Mouse (Mus musculus) hematopoietic stem cell, adult 5-6 weeks (primary cell): ENCODE measurements around the gene Chst11. TPM values are rescaled to one million over a fixed set of nuclear protein-coding genes. Genes with fewer than 3 reads are reported as not detected.

Experiments used
- ATAC-seq, 2 experiments: fragments of 125-278 bp in 1 of 2; replicated peaks in 1 of 2; 2 replicates each; pipeline ENCODE4 v1.8.0; 2016 to 2017; ENCODE audit warnings: inconsistent platforms in 2 of 2, mild to moderate bottlenecking in 2 of 2, moderate number of reproducible peaks in 2 of 2, low read depth in 1 of 2, moderate TSS enrichment in 1 of 2; ENCODE audit not compliant: low FRiP score in 2 of 2, poor library complexity in 2 of 2, severe bottlenecking in 2 of 2, insufficient read depth in 1 of 2, low TSS enrichment in 1 of 2
- total RNA-seq: library from RNA; stranded (forward); fragments of 172-1452, 232-1000 nt; gene quantifications from 2 replicates; pipeline ENCODE4 v1.2.3, GENCODE M21; 2017

Chst11 gene
- total RNA-seq, 1 experiment from 2014 or later: 27.1 TPM

DNA sequence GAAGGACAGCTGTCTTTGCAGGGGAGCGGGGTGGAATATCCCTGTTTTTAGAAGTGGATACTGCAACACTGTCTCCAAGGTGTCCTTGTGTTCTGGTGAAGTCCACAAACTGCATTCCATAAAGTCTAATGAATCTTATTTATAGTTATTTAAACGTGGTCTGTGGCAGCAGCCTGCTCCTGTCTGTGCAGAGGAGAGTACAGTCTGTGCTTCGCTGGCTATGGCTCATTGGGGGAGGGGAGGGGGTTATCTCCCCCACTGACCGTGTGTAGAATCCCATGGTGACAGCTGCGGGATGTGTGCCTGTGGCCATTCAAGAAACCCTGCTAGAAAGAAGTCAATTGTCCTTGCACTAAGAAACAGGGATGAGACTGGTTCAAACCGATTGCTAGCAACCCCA lies 206.7 kb downstream of the Chst11 start:
- no peak for ATAC-seq

- ATAC-seq: peak; percentile 59 to 78; a peak in 3 of 4 replicates
Measured at GRCm38 (mm10) chr10:83197690-83198336, 212.5 kb downstream of the Chst11 start.

DNA sequence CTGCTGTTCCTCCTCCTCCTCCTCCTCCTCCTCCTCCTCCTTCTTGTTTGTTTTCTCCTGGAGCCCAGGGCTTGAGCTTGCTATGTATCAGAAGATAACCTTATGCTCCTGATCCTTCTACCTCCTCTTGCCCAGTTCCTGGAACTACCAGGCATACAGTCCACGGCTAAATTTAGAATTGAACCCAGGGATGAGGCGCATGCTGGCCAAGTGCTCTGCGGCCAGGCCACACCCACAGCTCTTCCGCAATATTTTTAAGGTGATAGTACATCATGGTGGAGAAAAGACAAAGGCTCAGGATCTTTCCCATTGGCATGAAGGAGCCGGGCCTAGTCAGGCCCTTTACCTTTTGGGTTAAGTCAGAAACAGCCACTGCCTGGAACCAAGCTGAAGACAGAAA lies 213.4 kb downstream of the Chst11 start:
- no peak for ATAC-seq

- no peak for ATAC-seq
Measured at GRCm38 (mm10) chr10:83199290-83199689, 214.0 kb downstream of the Chst11 start.

DNA sequence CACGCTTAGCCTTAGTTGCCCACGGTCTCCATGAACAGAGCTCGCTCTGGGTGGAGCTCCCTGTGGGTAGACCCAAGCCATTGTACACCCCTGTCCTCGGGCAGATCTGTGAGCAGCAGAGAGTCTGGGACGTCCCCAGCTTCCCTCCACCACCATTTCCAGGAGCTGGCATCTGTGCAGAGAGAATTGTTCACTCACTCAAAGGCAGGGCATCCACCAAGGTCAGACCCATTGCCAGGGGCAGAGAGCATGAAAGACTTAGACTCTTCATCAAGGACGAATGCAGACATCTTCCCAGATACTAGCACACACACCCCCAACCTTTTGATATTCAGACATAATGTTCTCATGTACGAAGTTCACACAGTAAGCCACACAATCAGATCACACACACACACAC lies 216.2 kb downstream of the Chst11 start:
- ATAC-seq: no peak

DNA sequence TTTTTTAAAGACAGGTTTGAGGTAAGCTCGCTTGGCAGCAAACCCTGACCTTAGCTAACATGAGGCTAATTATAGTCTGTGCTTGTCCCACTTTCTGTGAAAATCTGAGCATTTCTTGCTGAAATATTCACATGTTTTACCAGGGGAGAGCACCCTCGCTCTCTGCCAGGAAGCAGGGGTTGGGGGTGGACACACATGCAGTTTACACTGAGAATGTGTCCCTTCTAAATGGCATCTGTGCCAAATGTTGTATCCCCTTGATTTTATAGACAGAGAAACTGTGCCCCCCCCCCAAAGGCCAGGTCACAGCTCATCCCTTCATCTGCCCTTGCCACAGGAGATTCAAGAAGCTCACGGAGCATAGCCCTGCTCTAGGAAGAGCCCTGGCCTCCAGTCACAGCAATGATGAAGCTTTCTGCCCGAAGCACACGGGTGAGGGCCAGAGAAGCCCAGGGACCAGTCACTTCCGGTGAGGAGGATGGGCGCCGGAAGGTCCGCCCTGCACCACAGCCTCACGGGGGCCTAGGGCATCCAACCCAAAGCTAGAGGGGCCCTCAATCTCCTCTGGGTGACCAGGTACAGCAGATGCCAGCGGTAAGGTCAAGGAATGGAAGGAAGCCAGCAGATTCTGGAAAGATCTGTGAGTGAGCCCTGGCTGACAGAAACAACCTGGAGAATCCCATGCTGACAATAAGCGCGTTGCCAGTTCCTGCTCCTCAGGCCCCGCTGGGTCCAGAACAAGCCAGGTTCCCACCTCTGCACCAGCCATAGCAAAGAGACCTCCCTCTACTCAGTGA lies 217.8 kb downstream of the Chst11 start:
- no peak for ATAC-seq

DNA sequence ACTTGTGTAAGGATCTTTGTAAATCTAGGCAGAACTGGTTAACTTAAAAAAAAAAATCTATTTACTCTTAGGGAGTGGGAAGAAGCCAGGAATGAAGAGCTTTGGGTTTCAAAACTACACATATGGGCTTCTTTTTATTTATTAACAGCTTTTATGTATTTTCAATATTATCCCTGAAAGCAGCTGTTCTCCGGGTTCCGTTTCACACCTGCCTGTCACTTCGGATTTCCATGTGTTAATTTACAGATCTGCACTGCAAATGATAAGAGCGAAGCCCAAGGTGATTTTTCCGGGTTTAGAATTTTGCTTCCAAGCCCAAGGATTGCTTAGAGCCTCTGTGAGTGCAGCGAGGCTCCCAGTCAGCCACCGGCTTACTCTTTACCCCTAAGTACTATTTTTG lies 223.1 kb downstream of the Chst11 start:
- no peak for ATAC-seq

- no peak for ATAC-seq
Measured at GRCm38 (mm10) chr10:83209388-83209787, 224.1 kb downstream of the Chst11 start.

DNA sequence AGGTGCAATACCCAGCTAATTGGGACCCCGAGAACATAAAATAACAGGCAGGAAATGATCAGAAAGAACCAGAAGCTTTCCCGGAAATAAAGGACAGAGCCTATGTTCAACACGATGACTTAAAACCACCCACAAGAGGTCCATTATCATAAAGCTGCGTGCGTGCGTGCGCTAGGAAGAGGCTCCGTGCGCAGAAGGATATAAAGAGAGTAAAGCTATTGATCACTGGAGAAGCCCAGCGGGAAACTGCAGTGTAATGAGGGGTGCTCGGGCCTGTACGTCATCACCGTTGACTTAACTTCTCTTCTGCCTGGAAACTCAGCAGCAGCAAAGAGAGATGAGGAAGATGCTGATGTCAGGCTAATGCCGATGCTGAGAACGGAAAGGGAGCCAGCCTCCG lies 224.8 kb downstream of the Chst11 start:
- ATAC-seq: no peak

DNA sequence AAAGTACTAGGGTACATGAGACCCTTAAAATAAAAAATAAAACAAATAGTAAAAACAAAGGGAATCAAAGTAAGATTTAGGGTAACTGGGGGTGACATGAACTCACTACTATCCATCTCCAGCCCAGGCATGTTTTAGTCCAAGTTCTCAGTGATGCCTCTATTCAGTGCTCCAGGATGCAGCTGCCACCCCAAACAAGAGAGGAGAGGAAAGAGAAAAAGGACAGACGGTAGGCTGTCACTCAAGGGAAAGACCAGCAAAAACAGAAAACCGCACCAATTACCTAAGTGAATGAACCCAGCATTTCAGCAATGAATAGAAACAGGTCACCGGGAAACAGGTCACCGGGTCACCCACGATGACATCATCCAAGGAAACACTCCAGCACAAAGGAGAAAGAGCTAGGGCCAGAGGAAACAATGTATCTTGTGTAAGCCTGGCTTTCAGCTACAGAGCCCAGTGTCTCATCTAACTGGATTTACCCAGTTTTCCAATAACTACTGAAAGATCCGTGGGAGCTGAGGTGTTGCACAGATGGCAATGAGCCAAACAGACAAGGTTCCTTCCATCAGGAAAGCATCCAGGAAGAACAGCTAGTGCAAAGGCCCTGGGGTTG lies 225.8 kb downstream of the Chst11 start:
- ATAC-seq: no peak

GRCm38 (mm10) chr10:83212618-83213017 lies 227.3 kb downstream of the Chst11 start:
- ATAC-seq: no peak

- ATAC-seq: peak; percentile 88 to 94
Measured at GRCm38 (mm10) chr10:83215559-83215958, 230.3 kb downstream of the Chst11 start.

GRCm38 (mm10) chr10:83217256-83217655 lies 232.0 kb downstream of the Chst11 start:
- ATAC-seq: no peak

DNA sequence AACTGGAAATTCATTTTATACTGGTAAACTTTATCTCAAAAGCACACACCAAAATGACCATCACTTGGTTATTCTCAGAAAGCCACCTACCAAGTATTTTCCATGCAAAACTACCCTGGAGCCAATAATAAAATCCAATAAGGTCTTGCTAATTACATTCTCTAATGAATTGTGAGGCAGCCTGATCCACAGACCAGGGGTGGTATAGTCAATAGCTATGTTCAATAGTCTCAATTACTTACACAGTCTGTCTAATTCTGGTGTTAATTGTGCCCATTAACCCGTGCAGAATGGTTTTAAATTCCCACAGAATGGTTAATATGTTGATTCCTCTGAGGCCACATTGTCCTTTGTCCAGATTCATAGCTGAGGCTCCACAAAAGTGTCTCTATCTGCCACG lies 233.5 kb downstream of the Chst11 start:
- ATAC-seq: no peak

- peak; percentile 56 to 60; a peak in 3 of 4 replicates for ATAC-seq
Measured at GRCm38 (mm10) chr10:83219729-83220128, 234.4 kb downstream of the Chst11 start.

DNA sequence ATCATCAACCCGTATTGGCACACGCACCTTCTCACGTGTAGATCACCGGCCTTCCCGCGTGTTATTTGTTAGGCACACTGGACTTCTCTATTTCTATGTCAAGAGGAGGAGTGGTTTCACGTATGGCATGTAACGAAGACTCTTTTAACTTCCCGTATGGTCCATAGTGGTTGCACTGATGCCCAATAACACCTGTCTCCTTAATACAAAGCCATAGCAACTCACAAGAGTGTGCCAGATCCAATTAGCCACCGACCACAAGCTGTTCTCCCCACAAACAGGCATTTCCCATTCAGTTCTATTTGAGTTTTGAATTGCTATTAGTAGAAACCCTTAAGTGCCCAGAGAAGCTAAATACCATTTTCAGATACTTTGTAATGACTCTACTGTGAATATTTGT lies 234.9 kb downstream of the Chst11 start:
- ATAC-seq: no peak

DNA sequence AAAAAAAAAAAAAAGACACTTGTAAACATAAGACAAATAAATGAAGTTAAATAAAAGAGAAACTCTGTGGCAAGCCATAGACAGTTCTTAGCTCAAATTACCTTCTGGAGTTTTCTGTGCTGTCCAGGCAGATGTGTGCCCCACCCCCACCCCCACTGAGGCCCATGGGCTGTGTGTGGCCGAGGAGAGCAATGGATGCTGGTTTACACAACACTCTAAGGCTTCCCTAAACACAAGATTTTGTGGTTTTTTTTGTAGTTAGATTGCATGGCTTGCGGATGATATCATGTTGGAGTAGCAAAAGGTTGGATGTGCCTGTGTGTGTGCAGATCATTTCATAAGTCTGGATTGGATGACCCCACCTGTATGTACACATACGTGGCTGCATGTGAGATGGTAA lies 235.5 kb downstream of the Chst11 start:
- no peak for ATAC-seq

GRCm38 (mm10) chr10:83224999-83225398 lies 239.7 kb downstream of the Chst11 start:
- no peak for ATAC-seq
